Mouse (Mus musculus) kidney, adult 9 months (tissue): Measurements from ENCODE around the gene Olfr223.
"Not testable (repeated sequence)": the region's sequence is repeated elsewhere in the genome, so short reads cannot be mapped to it uniquely, and the experiment has no call there.

ENCODE experiments used
- DNase-seq: peaks from one replicate; pipeline ENCODE4 v3.0.0; 2022

The Olfr223 gene

DNA sequence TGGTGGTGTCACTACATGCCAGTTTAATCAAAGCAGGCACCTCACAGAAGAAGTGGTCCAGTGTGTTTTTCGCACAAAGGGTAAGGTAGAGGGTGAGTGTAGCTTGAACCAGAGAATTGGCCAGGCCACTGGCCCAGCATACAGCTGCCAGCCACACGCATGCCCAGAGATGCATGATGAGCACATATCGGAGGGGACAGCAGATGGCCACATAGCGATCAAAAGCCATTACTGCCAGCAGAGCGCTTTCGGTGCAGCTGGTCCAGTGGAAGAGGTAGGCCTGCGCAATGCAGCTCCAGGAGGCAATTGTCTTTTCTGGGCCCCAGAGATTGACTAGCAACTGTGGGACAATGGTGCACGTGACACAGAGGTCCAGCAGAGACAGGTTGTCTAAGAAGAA lies 3.6 kb downstream of the Olfr223 start:
- DNase-seq: no peak

DNA sequence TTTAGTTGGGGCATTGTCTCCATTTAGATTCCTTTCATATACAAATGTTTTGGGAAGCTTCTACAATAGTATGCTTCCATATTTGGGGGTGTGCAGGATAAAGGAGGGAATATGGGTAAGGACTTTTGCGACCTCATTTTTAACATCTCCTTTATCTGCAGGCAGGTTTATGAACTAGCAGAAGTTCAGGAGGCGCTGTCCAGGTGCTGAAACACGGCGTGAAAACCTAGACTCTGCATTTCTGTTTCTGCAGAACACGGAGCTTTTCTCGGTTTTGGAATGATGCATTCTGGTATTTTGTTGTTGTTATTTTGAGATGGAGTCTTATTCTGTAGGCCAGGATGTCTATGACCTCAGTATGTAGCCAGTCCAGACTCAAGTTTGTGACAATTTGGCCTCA lies 8.6 kb downstream of the Olfr223 start:
- peak; percentile 17 for DNase-seq

DNA sequence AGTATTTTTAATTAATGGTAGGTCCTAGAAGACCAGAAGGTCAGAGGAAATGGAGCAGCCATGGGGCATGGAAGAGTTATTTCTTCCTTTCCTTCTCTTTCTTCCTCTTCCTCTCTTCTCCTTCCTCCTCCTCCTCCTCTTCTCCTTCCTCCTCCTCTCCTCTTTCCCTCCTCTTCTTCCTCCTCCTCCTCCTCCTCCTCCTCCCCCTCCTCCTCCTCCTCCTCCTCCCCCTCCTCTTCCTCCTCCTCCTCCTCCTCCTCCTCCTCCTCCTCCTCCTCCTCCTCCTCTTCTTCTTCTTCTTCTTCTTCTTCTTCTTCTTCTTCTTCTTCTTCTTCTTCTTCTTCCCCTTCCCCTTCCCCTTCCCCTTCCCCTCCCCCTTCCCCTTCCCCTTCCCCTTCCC lies 17.0 kb downstream of the Olfr223 start, which contains the start of gene Olfr222:
TSS of gene Olfr222 (minus strand) at position 101 of the 400 bp plus-strand sequence.
- DNase-seq: not testable (repeated sequence)

DNA sequence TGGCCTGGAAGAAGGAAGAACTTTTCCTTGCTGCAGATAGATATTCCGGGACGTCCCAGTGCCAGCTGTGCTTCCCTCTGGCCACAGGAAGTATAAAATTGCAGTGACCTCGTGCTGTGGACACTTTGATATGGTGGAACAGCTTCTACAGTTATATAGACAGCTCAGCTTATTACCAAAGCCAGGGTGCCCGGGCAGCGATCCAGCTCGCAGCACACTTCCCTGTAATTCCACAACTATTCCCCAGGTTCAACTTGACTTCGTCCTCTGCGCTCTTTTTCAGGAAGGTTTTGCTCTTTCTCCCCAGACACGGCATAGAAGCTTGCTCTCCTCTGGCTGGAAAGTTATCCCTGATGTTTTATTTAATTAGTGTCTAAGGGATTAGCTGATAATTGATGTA lies 17.4 kb downstream of the Olfr223 start:
- peak; percentile 9 for DNase-seq

DNA sequence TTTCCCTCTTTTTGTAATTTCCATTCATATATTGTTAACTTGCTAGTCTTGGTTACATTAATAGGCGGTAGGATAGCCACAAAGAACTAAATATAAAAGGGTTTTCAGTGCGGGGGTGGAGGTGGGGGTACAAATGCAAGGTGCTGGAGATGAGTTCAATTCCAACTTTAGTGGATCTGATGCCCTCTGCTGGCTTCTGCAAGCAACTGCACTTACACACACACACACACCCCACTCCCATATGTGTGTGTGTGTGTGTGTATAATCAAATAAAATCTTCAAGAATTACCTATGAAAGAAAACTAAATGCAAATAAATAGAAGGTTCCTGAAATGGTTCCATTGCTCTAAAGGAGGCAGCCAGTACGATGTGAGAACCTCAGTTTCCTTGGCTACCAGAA lies 23.8 kb downstream of the Olfr223 start:
- peak; percentile 8 for DNase-seq

DNA sequence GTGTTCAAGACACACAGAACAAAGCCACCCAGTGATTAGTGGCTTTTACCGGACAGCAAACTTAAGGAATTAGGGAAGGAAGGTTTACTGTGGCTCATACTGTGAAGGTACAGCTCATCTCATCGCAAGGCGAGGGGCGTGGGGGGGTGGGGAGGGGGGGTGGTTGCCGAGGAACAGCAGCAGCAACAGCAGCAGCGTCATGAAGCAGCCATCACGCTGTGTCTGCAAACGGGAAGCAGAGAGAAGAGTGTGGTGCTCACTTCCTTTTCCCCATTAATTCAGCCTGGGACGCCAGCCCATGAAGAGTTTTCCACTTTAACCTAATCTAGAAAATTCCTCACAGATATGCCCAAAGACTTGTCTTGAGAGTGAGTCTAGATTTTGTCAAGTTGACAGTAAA lies 30.3 kb downstream of the Olfr223 start:
- DNase-seq: no peak

DNA sequence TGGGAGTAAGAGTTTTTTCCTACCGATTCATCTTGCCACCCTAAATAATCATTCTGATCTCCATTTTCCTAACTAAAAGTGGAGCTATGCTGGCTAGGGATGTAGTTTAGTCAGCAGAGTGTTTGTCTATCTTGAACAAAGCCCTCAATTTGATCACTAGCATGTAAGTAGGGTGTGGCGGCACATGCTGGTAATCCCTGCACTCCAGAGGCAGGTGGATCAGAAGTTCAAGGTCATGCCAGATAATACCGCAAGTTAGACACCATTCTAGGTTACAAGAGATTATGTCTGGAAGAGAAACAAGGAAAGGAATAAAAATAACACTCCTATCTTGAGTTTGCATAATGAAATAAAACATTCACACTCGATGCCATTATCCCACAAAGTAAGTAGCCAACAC lies 30.8 kb downstream of the Olfr223 start:
- no peak for DNase-seq

DNA sequence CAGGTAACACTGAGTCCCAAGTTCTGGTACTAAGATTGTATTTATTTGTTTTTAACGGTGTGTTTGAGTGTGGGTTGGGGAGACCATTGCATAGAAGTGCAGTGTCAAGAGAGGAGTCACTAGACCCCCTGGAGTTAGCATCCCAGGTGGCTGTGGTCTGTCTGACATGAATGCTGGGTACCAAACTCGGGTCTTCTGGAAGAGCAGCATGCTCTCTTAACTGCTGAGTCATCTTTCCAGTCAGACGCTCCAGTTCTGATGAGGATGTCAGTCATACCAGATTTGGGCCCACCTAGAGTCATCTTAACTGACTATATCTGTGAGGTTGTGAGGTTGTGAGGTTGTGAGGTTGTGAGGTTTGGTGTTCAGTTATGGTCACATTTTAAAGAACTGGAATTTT lies 32.2 kb downstream of the Olfr223 start:
- no peak for DNase-seq

DNA sequence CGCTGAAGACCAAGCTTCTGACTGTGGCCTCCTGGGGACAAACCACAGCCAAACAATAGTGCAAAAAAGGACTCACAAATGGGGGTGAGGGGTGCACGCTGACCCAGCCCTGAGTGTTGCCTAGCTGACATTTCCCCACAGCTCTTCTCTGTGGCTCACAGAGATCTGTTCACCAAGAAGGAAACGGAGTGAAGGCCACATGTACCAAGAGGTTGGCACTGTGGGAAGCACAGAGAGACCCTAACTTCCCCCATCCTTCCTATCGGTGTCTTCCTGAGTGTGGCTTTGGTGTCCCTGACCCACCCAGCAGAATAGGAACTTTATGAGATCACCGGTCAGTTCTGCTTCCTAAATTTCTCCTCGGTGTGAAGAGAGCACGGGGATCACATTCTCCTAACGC lies 38.6 kb downstream of the Olfr223 start:
- no peak for DNase-seq

DNA sequence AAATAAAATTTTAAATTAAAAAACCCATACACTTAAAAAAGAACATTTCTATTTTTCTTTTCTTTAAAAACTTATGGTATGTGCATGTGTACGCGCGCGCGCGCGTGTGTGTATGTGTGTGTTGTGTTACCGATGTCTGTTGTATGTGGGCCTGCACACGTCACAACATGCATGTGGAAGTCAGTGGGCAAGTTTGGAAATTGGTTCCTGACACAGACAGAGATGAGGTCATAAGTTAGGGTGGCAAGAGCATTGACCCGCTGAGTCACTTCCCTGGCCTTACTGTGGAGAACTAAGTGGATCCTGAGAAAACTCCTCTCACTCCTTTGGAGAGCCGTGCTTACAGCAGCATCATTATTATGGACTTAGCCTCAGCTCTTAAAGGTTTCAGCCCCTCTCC lies 39.0 kb downstream of the Olfr223 start:
- DNase-seq: no peak

DNA sequence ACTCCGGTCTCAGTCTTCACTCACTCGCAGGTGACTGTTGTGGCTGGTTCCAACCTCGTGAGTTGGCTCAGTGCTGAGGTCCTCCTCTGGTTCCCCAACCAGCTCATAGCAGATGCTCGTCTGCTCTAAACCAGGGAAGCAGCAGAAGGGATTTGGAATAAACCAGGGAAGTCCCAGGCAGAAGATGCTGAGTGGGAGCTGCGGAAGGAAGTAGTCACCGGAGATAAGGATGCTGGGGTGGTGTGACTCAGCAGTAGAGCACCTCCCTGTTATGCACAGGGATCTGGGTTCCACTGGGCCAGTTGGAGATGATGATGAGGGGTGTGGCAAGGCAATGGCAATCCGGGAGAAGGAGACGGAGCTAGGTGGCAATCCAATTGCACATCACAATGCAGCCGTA lies 49.1 kb downstream of the Olfr223 start:
- no peak for DNase-seq

DNA sequence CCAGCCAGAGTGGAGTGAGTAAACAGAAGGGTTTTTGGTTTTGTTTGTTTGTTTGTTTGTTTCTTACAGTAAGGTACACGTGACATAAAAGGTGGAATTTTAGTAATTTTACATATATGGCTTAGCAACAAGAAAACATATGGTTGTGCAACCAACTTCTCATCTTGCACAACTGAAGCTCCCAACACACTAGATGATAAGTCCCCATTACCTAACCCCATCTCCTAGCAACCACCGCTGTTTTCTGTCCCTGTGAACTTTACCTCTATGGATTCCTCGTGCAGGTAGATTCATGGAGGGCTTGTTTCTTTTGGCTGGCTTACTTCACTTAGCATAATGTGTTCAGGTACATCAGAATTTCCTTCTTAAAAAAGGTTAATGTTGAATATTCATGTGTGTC lies 49.7 kb downstream of the Olfr223 start:
- no peak for DNase-seq

DNA sequence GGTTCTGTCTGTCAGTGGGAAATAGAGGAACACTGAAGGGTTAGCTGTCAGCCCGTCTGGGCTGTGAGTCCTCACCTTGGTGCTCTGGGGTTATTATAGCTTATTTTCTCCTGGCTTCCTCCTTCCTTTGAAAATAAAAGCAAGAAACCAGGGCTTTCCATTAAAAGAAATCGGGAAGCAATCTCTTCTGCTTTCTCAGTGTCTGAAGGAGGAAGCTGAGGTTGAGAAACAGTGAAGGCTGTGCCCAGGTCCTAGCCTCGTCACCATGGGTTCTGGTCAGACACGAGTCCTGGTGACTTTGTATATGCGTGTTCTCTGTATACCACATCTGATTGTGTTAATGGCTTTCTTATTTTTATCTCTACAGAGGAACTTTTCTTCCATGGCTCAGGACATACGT lies 50.6 kb downstream of the Olfr223 start:
- no peak for DNase-seq

DNA sequence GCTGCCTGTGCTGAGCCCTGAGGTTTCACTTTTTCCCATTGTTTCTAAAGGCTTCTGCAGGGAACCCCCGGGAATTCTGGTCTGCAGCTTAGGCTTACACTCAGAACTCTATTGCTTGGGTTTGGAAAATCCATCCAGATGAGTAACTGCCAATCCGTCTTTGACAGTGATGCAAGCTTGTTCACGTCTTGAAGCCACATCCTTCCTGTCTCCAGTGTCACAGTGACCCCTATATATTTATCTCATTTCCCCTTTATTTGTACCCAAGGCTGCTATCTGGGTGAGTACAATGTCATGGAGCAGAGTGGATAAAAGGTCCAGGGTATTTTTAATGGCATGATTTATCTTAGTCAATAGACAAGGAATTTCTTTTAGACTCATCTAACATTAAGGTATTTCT lies 51.8 kb downstream of the Olfr223 start, which contains the start of gene Nlrp3:
TSS of gene Nlrp3 (plus strand) at position 245 of the 400 bp plus-strand sequence.
- DNase-seq: no peak

DNA sequence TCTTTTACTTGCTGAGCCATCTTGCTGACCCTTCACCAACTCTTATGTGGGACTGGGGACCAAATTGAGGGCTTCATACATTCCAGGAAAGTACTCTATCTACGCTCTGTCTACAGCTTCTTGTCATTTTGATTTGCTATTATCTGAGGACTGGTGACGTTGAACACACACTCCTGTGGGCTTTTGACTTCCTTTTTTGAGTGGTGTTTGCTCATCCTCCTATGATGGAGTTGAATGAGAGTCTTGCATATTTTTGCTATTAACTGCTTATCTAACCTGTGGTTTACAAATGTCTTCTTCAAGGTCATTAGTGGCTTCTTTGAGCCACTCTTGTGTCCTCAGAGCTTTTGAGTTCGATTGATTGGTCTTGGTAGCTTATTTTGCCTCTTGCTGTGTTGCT lies 53.0 kb downstream of the Olfr223 start:
- DNase-seq: no peak
